Mouse (Mus musculus): Measurements from ENCODE around the gene Olfr1045.

- TF ChIP-seq POLR2A (IDR thresholded peaks at IDR 0.05; ENCODE audit: low read depth, low read length) (no peak), CTCF (conservative IDR thresholded peaks at IDR 0.05; ENCODE audit: insufficient read depth, insufficient read length, low read depth, low read length) (no peak)
Observed at GRCm38 (mm10) chr2:86167422-86167821, 35.4 kb downstream of the Olfr1045 start, which contains the start of gene Olfr1043.
